Mouse (Mus musculus) spleen, embryonic (tissue): ENCODE results near the gene Rasal2.

Experiments used
- CTCF ChIA-PET: fragments of 350-600 bp; sonication (Branson Sonifier 250); formaldehyde crosslinking; loops from one replicate; lab custom pipeline; 2022; lab: Charles Lee

Gene Rasal2

GRCm38 (mm10) chr1:157143326-157143932 is 269.0 kb downstream of the Rasal2 start:
- CTCF ChIA-PET = no interaction called here

GRCm38 (mm10) chr1:157141014-157141413 is 271.4 kb downstream of the Rasal2 start:
- CTCF ChIA-PET = interaction anchor here (0.7 to 1.1 kb wide), 2 partner anchors 14 to 1385 kb away, joined by 4 to 6 read pairs; no protein-coding TSS in a partner anchor

GRCm38 (mm10) chr1:157137854-157138241 is 274.5 kb downstream of the Rasal2 start:
- CTCF ChIA-PET = no interaction called here

- CTCF ChIA-PET = no interaction called here
Measured at GRCm38 (mm10) chr1:157137132-157137853, 275.1 kb downstream of the Rasal2 start.

GRCm38 (mm10) chr1:157128219-157128618 is 284.2 kb downstream of the Rasal2 start:
- CTCF ChIA-PET = no interaction called here

- CTCF ChIA-PET = no interaction called here
Measured at GRCm38 (mm10) chr1:157123836-157124235, 288.6 kb downstream of the Rasal2 start.

- CTCF ChIA-PET = no interaction called here
Measured at GRCm38 (mm10) chr1:157119168-157119567, 293.2 kb downstream of the Rasal2 start.

GRCm38 (mm10) chr1:157117440-157117839 is 295.0 kb downstream of the Rasal2 start:
- CTCF ChIA-PET = no interaction called here

- CTCF ChIA-PET = interaction anchor here (0.9 kb wide), 1 partner anchor 364 kb away, joined by 3 read pairs; no protein-coding TSS in a partner anchor
Measured at GRCm38 (mm10) chr1:157114492-157114891, 297.9 kb downstream of the Rasal2 start.

- CTCF ChIA-PET = no interaction called here
Measured at GRCm38 (mm10) chr1:157110287-157110835, 302.0 kb downstream of the Rasal2 start.

GRCm38 (mm10) chr1:157108580-157108979 is 303.8 kb downstream of the Rasal2 start, which contains the start of gene Tex35:
Gene Tex35, minus strand, starts transcription at chr1:157108680.
- CTCF ChIA-PET = no interaction called here

- CTCF ChIA-PET = no interaction called here
Measured at GRCm38 (mm10) chr1:157101122-157101865, 311.1 kb downstream of the Rasal2 start.

GRCm38 (mm10) chr1:157095534-157095933 is 316.9 kb downstream of the Rasal2 start:
- CTCF ChIA-PET = no interaction called here

GRCm38 (mm10) chr1:157092622-157093021 is 319.8 kb downstream of the Rasal2 start:
- CTCF ChIA-PET = no interaction called here

- CTCF ChIA-PET = no interaction called here
Measured at GRCm38 (mm10) chr1:157092140-157092539, 320.3 kb downstream of the Rasal2 start.

- CTCF ChIA-PET = interaction anchor here (0.7 kb wide), 1 partner anchor 35 kb away, joined by 7 read pairs; no protein-coding TSS in a partner anchor
Measured at GRCm38 (mm10) chr1:157090835-157091234, 321.6 kb downstream of the Rasal2 start.

GRCm38 (mm10) chr1:157086097-157086994 is 326.0 kb downstream of the Rasal2 start:
- CTCF ChIA-PET = interaction anchor here (0.8 kb wide), 1 partner anchor 644 kb away, joined by 10 read pairs; no protein-coding TSS in a partner anchor
